Mouse (Mus musculus): ENCODE data around the gene L1cam. TPM values are rescaled to one million over a fixed set of nuclear protein-coding genes. Genes with fewer than 3 reads are reported as not detected.

Gene L1cam
- total and polyA plus RNA-seq, 3 experiments: 0.23 to 0.49 (median 0.30) TPM

GRCm38 (mm10) chrX:73914827-73915703 is 19.2 kb upstream of the L1cam start (continued):
- no peak for TF ChIP-seq MXI1 (IDR thresholded peaks at IDR 0.05; ENCODE audit: low read depth, low read length)
- TF ChIP-seq PAX5 (IDR thresholded peaks at IDR 0.05; ENCODE audit: low read length): no peak
- no peak for TF ChIP-seq MAFK (IDR thresholded peaks at IDR 0.05; ENCODE audit: insufficient replicate concordance, low read length)
- 0 out of 2 replicates have a peak, but pooled peaks have one; percentile 15 for TF ChIP-seq EP300 (IDR thresholded peaks at IDR 0.05; ENCODE audit: low read length)
- no peak for TF ChIP-seq USF1 (IDR thresholded peaks at IDR 0.05; ENCODE audit: low read depth, low read length)
- TF ChIP-seq MEF2A (IDR thresholded peaks at IDR 0.05; ENCODE audit: borderline replicate concordance, low read depth, low read length): peak; percentile 16; the same call in 1 of the 2 replicates
- TF ChIP-seq JUND (conservative IDR thresholded peaks at IDR 0.05; ENCODE audit: low read depth, low read length): no peak
- TF ChIP-seq ETS1 (conservative IDR thresholded peaks at IDR 0.05; ENCODE audit: low read depth, low read length): no peak
- no peak for TF ChIP-seq MAX (IDR thresholded peaks at IDR 0.05; ENCODE audit: low read length)
- TF ChIP-seq RAD21 (IDR thresholded peaks at IDR 0.05; ENCODE audit: low read depth, low read length): no peak

GRCm38 (mm10) chrX:73911588-73911987 is 15.7 kb upstream of the L1cam start:
- peak overlapping the region; percentile 69 for H3K27ac ChIP-seq (ENCODE audit: insufficient read depth, low read depth)
- no peaks in the 10 kb centered on the region for H3K9me3 ChIP-seq (replicated peaks; ENCODE audit: low read length)
- no peak for DNase-seq (ENCODE audit: extremely low read depth)
- dilution Hi-C loops (cut with MboI; ENCODE audit: extremely low pct_ligation_motif_present, extremely low pct_unique_long_range_greater_than_20kb, low sequenced_read_pairs) (no loop called here), in situ Hi-C loops (cut with MboI; ENCODE audit: low pct_ligation_motif_present, low pct_unique_long_range_greater_than_20kb, low sequenced_read_pairs) (no loop called here)
- H3K4me2 ChIP-seq (ENCODE audit: insufficient read depth, low read depth, poor library complexity, severe bottlenecking): peak overlapping the region; percentile 76
- H3K4me1 ChIP-seq (ENCODE audit: control insufficient read depth in 1 of 2, insufficient read depth in 2 of 2): peaks cover 8 to 39% of the 10 kb centered on the region in 2 experiments
- peak; percentile 51; the same call in 1 of the 2 replicates for TF ChIP-seq EP300 (IDR thresholded peaks at IDR 0.05; ENCODE audit: low read length)
- 0 out of 2 replicates have a peak, but pooled peaks have one; percentile 19 for TF ChIP-seq IRF4 (IDR thresholded peaks at IDR 0.05; ENCODE audit: low read depth, low read length)
- no peak for TF ChIP-seq ZKSCAN1 (IDR thresholded peaks at IDR 0.05; ENCODE audit: borderline replicate concordance, low read depth, low read length)
- no peak for TF ChIP-seq NELFE (IDR thresholded peaks at IDR 0.05; ENCODE audit: low read depth, low read length)
- 0 out of 2 replicates have a peak, but pooled peaks have one; percentile 59 for TF ChIP-seq MEF2A (IDR thresholded peaks at IDR 0.05; ENCODE audit: borderline replicate concordance, low read depth, low read length)
- TF ChIP-seq MAZ (IDR thresholded peaks at IDR 0.05; ENCODE audit: low read depth, low read length): peak; percentile 53; the same call in 1 of the 2 replicates
- peak; percentile 25; the same call in 1 of the 2 replicates for TF ChIP-seq CHD2 (IDR thresholded peaks at IDR 0.05; ENCODE audit: low read length)
- peaks cover 4 to 11% of the 10 kb centered on the region in 2 experiments for H3K36me3 ChIP-seq (replicated peaks in 1 of 2; ENCODE audit: control insufficient read depth in 1 of 2, insufficient read depth in 1 of 2, low read length in 1 of 2)
- H3K79me2 ChIP-seq (replicated peaks; ENCODE audit: control insufficient read depth, extremely low read depth, insufficient read depth, poor library complexity, severe bottlenecking): no peaks in the 10 kb centered on the region; the same call in 1 of the 2 replicates
- peak overlapping the region in 2 of 3 experiments; percentile 60 to 79 for H3K4me3 ChIP-seq (replicated peaks in 1 of 3; ENCODE audit: low read depth in 2 of 3, low read length in 2 of 3, poor library complexity in 1 of 3)
- no peaks in the 10 kb centered on the region for H3K27me3 ChIP-seq (replicated peaks)
- H3K9ac ChIP-seq (ENCODE audit: insufficient read depth, low read depth): peak overlapping the region; percentile 39; the same call in 1 of the 2 replicates

- H3K9ac ChIP-seq (ENCODE audit: insufficient read depth, low read depth): peak overlapping the region; percentile 39
- H3K27ac ChIP-seq (ENCODE audit: insufficient read depth, low read depth): peak overlapping the region; percentile 69
- no peaks in the 10 kb centered on the region for H3K27me3 ChIP-seq (replicated peaks)
- H3K79me2 ChIP-seq (replicated peaks; ENCODE audit: control insufficient read depth, extremely low read depth, insufficient read depth, poor library complexity, severe bottlenecking): no peaks in the 10 kb centered on the region; the same call in 1 of the 2 replicates
- peaks cover 8 to 39% of the 10 kb centered on the region in 2 experiments for H3K4me1 ChIP-seq (ENCODE audit: control insufficient read depth in 1 of 2, insufficient read depth in 2 of 2)
- H3K4me2 ChIP-seq (ENCODE audit: insufficient read depth, low read depth, poor library complexity, severe bottlenecking): peak overlapping the region; percentile 76; the same call in 1 of the 2 replicates
- no peaks in the 10 kb centered on the region for H3K9me3 ChIP-seq (replicated peaks; ENCODE audit: low read length)
- peaks cover 8 to 15% of the 10 kb centered on the region in 2 experiments for H3K36me3 ChIP-seq (replicated peaks in 1 of 2; ENCODE audit: control insufficient read depth in 1 of 2, insufficient read depth in 1 of 2, low read length in 1 of 2)
- dilution Hi-C loops (cut with MboI; ENCODE audit: extremely low pct_ligation_motif_present, extremely low pct_unique_long_range_greater_than_20kb, low sequenced_read_pairs) (no loop called here), in situ Hi-C loops (cut with MboI; ENCODE audit: low pct_ligation_motif_present, low pct_unique_long_range_greater_than_20kb, low sequenced_read_pairs) (no loop called here)
- no peak for DNase-seq (ENCODE audit: extremely low read depth)
- peak overlapping the region; percentile 45 to 79 (median 60) for H3K4me3 ChIP-seq (replicated peaks in 1 of 3; ENCODE audit: low read depth in 2 of 3, low read length in 2 of 3, poor library complexity in 1 of 3)
- TF ChIP-seq CTCF (conservative IDR thresholded peaks at IDR 0.05 in 1 of 2, IDR thresholded peaks at IDR 0.05 in 1 of 2; ENCODE audit: low read depth in 2 of 2, low read length in 2 of 2) (no peak), ZNF384 (IDR thresholded peaks at IDR 0.05; ENCODE audit: low read depth, low read length) (no peak), POLR2AphosphoS2 (IDR thresholded peaks at IDR 0.05; ENCODE audit: low read depth, low read length) (no peak), POLR2A (IDR thresholded peaks at IDR 0.05; ENCODE audit: low read depth, low read length) (peak; percentile 54; the same call in 1 of the 2 replicates), ETS1 (conservative IDR thresholded peaks at IDR 0.05; ENCODE audit: low read depth, low read length) (no peak), ELF1 (IDR thresholded peaks at IDR 0.05; ENCODE audit: low read depth, low read length) (0 out of 2 replicates have a peak, but pooled peaks have one; percentile 14)
These were observed 15.3 kb upstream of the L1cam start for GRCm38 (mm10) chrX:73911156-73911555.

Data from CH12.LX (cell line).